Comparison of ENCODE assay signal across 9 mouse cellular contexts in genomic region chr14:47514816-47515453, GRCm38 (mm10). TPM values are rescaled to one million over a fixed set of nuclear protein-coding genes. Genes with fewer than 3 reads are reported as not detected.
DNase-seq lines count a peak whose midpoint lies in the region; ATAC-seq lines count a peak whose summit lies in the region.
"Had no signal": no experiment of that assay in that cellular context is flagged by ENCODE, and none has a peak within 500 bp of the region (broad histone marks: within the 10 kb centered on the region; RNA-seq: fewer than 3 reads in every experiment).

No protein-coding gene starts in this region.

- ATAC-seq in neural tube, embryonic 11.5 days (ENCODE audit: insufficient read depth, low FRiP score, low TSS enrichment): peak; percentile 81
- ATAC-seq in neural tube, embryonic 15.5 days (ENCODE audit: low FRiP score): no peak
- peak; percentile 82 for ATAC-seq in kidney, embryonic 14.5 days (ENCODE audit: low FRiP score, low TSS enrichment)
- no peak for ATAC-seq in hindbrain, embryonic 16.5 days
- ATAC-seq in erythroid progenitor cell, adult 5-6 weeks (replicated peaks; ENCODE audit: low FRiP score, poor library complexity, severe bottlenecking): no peak

- no peaks in the 10 kb centered on the region for H3K4me1 ChIP-seq in neural tube, embryonic 11.5 days (ENCODE audit: control insufficient read depth, insufficient read depth, low read length)
- H3K4me1 ChIP-seq in neural tube, embryonic 15.5 days: no peaks in the 10 kb centered on the region
- peaks cover 9% of the 10 kb centered on the region; the same call in 1 of the 2 replicates for H3K4me1 ChIP-seq in kidney, embryonic 14.5 days (ENCODE audit: control insufficient read depth, insufficient read depth, low read length)
- no peaks in the 10 kb centered on the region for H3K4me1 ChIP-seq in hindbrain, embryonic 16.5 days (ENCODE audit: control insufficient read depth, insufficient read depth, low read depth, low read length)

- no peak overlapping the region for H3K27ac ChIP-seq in neural tube, embryonic 11.5 days (ENCODE audit: low read depth, low read length)
- no peak overlapping the region for H3K27ac ChIP-seq in neural tube, embryonic 15.5 days (replicated peaks)
- peak overlapping the region; percentile 59; the same call in 1 of the 2 replicates for H3K27ac ChIP-seq in kidney, embryonic 14.5 days (ENCODE audit: low read depth, low read length)
- H3K27ac ChIP-seq in hindbrain, embryonic 16.5 days (ENCODE audit: low read depth, low read length): no peak overlapping the region
- H3K27ac ChIP-seq: limb, embryonic 13.5 days had no signal

- H3K4me2 ChIP-seq in neural tube, embryonic 11.5 days (ENCODE audit: low read depth): no peak overlapping the region
- no peak overlapping the region for H3K4me2 ChIP-seq in neural tube, embryonic 15.5 days
- H3K4me2 ChIP-seq in kidney, embryonic 14.5 days (replicated peaks; ENCODE audit: low read depth, low read length): 0 out of 2 replicates have a peak overlapping the region, but pooled peaks have one; percentile 13
- H3K4me2 ChIP-seq in hindbrain, embryonic 16.5 days (ENCODE audit: low read length): no peak overlapping the region
- H3K4me2 ChIP-seq: limb, embryonic 13.5 days had no signal

- no peak overlapping the region for H3K4me3 ChIP-seq in neural tube, embryonic 11.5 days (ENCODE audit: low read depth, low read length)
- H3K4me3 ChIP-seq in neural tube, embryonic 15.5 days (replicated peaks): no peak overlapping the region
- H3K4me3 ChIP-seq in kidney, embryonic 14.5 days (ENCODE audit: low read length): no peak overlapping the region
- no peak overlapping the region for H3K4me3 ChIP-seq in hindbrain, embryonic 16.5 days (ENCODE audit: low read length)
- H3K4me3 ChIP-seq: limb, embryonic 13.5 days had no signal

- DNase-seq in neural tube, embryonic 11.5 days (ENCODE audit: low spot score): peak; percentile 22
- DNase-seq in heart, adult 18-20 months: peak; percentile 42 to 63
- DNase-seq in lung, postnatal 4 days: peak; percentile 64 to 73
- DNase-seq in left cerebral cortex, adult 18-20 months (ENCODE audit: low spot score in 2 of 2): no peak

- H3K9me3 ChIP-seq in neural tube, embryonic 11.5 days (ENCODE audit: control insufficient read depth, low read length): no peaks in the 10 kb centered on the region
- H3K9me3 ChIP-seq in neural tube, embryonic 15.5 days (replicated peaks): no peaks in the 10 kb centered on the region
- H3K9me3 ChIP-seq in kidney, embryonic 14.5 days (ENCODE audit: control insufficient read depth, low read length): no peaks in the 10 kb centered on the region
- no peaks in the 10 kb centered on the region for H3K9me3 ChIP-seq in hindbrain, embryonic 16.5 days (ENCODE audit: control insufficient read depth, low read length)
- H3K9me3 ChIP-seq: limb, embryonic 13.5 days had no signal

- WGBS in neural tube, embryonic 11.5 days: 48% methylated on average over 7 of the region's 7 CpGs
- 25% methylated on average over 7 of the region's 7 CpGs for WGBS in neural tube, embryonic 15.5 days
- 40% methylated on average over 7 of the region's 7 CpGs for WGBS in kidney, embryonic 14.5 days
- 57% methylated on average over 7 of the region's 7 CpGs for WGBS in hindbrain, embryonic 16.5 days

- no peaks in the 10 kb centered on the region for H3K36me3 ChIP-seq in neural tube, embryonic 11.5 days (ENCODE audit: control insufficient read depth, insufficient read depth, low read length)
- H3K36me3 ChIP-seq in neural tube, embryonic 15.5 days: no peaks in the 10 kb centered on the region
- H3K36me3 ChIP-seq in kidney, embryonic 14.5 days (ENCODE audit: control insufficient read depth, insufficient read depth, low read length): no peaks in the 10 kb centered on the region
- no peaks in the 10 kb centered on the region for H3K36me3 ChIP-seq in hindbrain, embryonic 16.5 days (ENCODE audit: control insufficient read depth, insufficient read depth, low read length)

- no peak overlapping the region for H3K9ac ChIP-seq in neural tube, embryonic 11.5 days (ENCODE audit: low read length)
- no peak overlapping the region for H3K9ac ChIP-seq in neural tube, embryonic 15.5 days (replicated peaks)
- H3K9ac ChIP-seq in kidney, embryonic 14.5 days (ENCODE audit: low read depth, low read length): no peak overlapping the region
- H3K9ac ChIP-seq in hindbrain, embryonic 16.5 days (ENCODE audit: low read depth, low read length): no peak overlapping the region
- H3K9ac ChIP-seq: limb, embryonic 13.5 days had no signal

- no peaks in the 10 kb centered on the region for H3K27me3 ChIP-seq in neural tube, embryonic 11.5 days (ENCODE audit: control insufficient read depth, insufficient read depth, low read length)
- no peaks in the 10 kb centered on the region for H3K27me3 ChIP-seq in neural tube, embryonic 15.5 days (replicated peaks)
- H3K27me3 ChIP-seq in kidney, embryonic 14.5 days (ENCODE audit: control insufficient read depth, insufficient read depth, low read length): no peaks in the 10 kb centered on the region
- H3K27me3 ChIP-seq in hindbrain, embryonic 16.5 days (replicated peaks; ENCODE audit: control insufficient read depth, insufficient read depth, low read length): no peaks in the 10 kb centered on the region
- H3K27me3 ChIP-seq: limb, embryonic 13.5 days had no signal

RNA-seq across cellular contexts. Expression of gene Atg14, which starts 55.5 kb away (rescaled TPM):
- polyA plus RNA-seq in neural tube, embryonic 11.5 days (2014; fragmentation: Nextera tagmentation; extraction: Ambion mirVana): 17.5 and 19.1 TPM in 2 replicates
- polyA plus RNA-seq in neural tube, embryonic 15.5 days (2015; fragmentation: Nextera tagmentation; extraction: Ambion mirVana): 17.1 and 18.1 TPM in 2 replicates
- total RNA-seq in heart, adult 18-20 months (2021): 10 to 100 TPM in 1 of 2 experiments, 1 to 10 TPM in 1; 9.4 to 10.3 TPM
- polyA plus RNA-seq in kidney, embryonic 14.5 days (2014; fragmentation: Nextera tagmentation; extraction: Ambion mirVana): 9.2 and 16.9 TPM in 2 replicates
- polyA plus RNA-seq in hindbrain, embryonic 16.5 days (2015; fragmentation: Nextera tagmentation; extraction: Ambion mirVana): 18.0 and 18.4 TPM in 2 replicates
- total RNA-seq in erythroid progenitor cell, adult 5-6 weeks (2015; ENCODE audit: low replicate concordance): 1.7 and 4.0 TPM in 2 replicates
- total RNA-seq in erythroid progenitor cell, adult 5-6 weeks (2017; ENCODE audit: low replicate concordance): 3.5 and 13.0 TPM in 2 replicates
- 10 to 100 TPM; 19.7 to 20.7 TPM for total RNA-seq in left cerebral cortex, adult 18-20 months (2021)

Comparison
In these comparisons a context has a peak if more than half of its experiments do, and no peak if none do; other contexts are left out.
1. ATAC-seq: peak in neural tube, embryonic 11.5 days (single experiment) and kidney, embryonic 14.5 days (single experiment); none in neural tube, embryonic 15.5 days (single experiment), hindbrain, embryonic 16.5 days (single experiment) and erythroid progenitor cell, adult 5-6 weeks (single experiment).
2. DNase-seq: peak in neural tube, embryonic 11.5 days (single experiment), heart, adult 18-20 months (2 of 2) and lung, postnatal 4 days (2 of 2); none in left cerebral cortex, adult 18-20 months (0 of 2).